Mouse (Mus musculus) skeletal muscle tissue, adult 2 months (tissue): ENCODE measurements around the gene Acsl4.
A peak's percentile ranks its signal among the peaks of the same experiment; 100 is the strongest.

Experiments
- DNase-seq: peaks from one replicate; pipeline ENCODE4 v3.0.0-alpha.2; 2012; ENCODE audit warnings: low read depth, low spot score

Acsl4 gene

DNA sequence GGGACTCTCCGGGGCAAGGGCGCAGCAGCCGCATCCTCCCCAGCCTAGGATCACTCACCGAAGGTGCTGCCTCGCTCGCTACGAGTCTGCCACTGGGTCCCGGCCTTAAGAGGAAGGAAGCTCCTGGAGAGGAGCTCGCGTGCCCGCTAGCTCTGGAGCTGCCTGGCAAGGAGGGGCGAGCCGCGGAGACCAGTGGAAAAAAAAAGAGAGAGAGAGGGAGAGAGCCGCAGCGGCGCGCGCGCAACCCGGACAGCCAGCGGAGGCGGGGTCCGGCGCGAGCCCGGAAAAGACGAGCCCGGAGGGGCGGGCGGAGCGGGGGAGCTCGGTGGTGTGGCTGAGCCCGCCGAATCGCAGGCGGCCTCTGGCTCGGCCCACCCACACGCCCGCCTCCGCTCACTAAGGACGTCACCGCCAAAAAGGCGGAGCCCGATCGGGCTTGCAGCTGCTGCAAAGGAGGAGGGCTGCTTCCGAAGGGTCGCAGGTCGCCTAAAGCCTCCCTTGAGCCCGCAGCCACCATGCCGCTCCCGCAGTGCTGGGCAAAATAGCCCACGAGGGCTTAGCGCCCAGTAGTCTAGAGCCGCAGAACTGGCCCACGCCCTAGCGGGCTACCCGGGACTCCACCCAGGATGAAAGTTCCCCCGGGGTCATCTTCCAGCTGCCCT, at the start of gene Acsl4:
TSS of gene Acsl4 (minus strand) at position 289 of the 662 bp plus-strand sequence.
- DNase-seq: peak; percentile 86

DNA sequence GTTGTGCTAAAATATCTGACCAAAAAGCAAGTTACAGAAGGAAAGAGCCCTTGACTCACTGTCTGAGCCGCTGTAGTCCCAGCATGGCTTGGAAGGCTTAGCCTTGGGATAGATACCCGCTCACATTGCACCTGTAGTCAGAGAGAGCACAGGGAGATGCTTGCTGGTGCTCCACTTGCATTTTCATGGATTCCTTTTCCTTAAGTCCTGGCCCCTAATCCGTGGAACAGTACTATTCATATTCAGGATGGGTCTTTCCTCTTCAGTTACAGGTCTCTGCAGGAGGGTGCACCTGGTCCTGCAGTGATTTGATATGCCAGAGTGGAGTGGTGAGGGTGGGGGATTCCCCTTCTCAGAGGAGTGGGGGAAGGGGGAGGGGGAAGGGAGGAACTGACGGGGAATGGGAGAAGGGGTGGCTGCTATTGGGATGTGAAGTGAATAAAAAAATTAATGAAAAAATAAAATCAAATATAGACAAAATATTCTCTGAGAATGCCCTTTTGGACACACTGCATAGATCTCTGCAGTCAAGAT, 47.7 kb upstream of the Acsl4 start:
- DNase-seq: no peak

DNA sequence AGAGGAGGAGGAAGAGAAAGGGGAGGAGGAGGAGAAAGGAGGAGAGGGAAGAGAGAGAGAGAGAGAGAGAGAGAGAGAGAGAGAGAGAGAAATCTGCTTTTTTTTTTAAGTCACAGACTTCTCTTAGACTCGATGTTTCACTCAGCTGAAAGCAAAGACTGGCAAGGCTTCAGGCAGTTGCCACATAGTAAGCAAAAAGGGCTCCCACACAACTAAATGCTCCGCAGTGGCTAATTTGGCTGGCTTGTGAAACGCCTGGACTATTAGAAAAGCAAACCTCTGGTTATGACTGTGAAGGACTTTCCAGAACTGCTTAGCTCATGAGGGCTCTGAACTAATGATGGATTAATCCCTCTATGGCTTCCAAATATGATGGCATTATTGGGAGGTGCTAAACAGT, 42.5 kb upstream of the Acsl4 start:
- DNase-seq: peak; percentile 2

DNA sequence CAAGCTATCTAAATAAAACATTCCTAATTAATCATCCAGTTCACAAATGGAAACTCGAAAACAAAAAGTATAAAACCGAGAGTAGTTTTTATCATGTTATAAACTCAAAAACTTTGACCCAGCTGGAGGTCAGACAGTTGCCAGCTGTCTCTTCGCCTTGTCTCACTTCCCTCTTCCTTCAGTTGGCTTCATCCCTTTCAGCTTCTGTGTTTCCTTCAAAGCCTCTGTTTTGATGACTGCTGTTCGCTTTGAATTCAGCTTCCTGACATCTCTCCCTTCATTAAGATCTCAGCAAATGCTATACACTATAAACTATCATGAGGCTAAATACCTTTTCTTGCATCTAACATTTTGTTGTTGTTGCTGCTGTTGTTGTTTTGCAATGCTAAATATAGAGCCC, 36.8 kb upstream of the Acsl4 start:
- no peak for DNase-seq

DNA sequence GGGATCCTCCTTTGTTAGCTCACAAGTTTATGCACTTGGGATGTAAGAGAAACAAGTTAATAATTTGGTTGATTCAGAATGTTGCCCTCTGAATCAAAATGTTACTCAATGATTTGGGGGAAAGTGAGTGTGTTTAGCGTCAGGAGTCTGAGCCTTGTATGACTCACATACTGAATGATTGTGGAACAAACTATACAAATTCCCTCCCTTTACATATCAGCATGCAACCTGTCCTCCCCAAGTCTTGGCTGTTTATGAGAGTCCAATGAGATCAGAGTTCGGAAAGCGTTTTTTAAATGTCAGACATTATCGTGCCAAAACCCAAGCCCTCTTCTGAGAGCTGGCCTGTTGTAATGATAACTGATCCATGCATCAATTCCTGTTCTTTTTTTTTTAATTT, 36.3 kb upstream of the Acsl4 start:
- DNase-seq: no peak

DNA sequence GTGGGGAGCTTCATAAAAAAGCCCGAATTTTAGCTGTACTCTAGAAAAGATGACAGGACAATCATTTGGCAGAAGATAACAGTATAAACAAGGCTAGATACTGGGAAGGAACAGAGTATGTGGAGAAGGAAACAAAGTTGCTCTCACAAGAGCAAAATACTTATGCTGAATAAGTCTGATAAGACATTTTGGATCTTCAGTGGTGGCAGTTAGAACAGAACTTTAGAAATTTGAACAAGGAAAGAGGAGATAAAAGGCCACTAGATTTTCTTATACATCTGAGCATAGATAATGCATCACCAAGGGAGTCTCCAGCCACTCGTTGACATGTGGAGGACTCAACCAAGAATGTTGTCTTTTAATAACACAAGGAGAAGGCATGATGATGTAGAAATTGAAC, 23.5 kb upstream of the Acsl4 start:
- DNase-seq: no peak

DNA sequence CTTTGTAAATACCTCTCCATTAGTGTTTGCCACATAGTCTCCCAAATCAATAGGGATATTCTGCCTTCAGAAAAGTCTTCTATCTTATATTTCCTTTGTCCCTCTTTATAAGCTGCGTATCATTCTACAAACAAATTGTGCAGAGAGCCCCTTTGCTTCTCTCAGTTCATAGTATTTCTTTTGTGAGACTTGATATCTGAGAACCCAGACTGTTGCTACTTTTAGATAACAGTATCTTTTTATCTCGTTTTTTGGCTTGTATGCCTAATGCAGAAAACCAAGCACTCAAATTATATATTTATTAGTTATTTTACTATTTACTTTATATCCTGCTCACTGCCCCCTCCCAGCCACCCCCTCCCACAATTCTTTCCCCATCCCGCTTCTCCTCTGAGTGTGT, 19.7 kb upstream of the Acsl4 start:
- DNase-seq: no peak

DNA sequence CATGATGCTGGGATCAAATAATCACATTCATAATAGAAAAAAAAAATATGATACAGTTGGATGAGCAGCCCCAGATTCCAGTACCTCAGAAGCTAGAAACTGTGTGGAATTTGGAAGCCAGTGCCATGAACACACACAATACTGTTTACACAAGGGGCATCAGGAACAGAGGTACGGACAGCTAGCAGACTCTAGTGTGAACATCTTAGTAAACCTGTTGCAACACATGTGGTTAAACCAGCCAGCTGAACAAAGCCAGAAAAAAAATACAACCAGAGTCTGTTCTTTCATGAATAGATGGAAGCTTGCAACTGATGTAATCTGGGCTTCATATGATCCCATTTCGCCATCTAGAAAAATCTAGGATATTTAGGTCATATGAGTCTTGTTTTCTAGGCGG, 19.0 kb upstream of the Acsl4 start:
- no peak for DNase-seq

DNA sequence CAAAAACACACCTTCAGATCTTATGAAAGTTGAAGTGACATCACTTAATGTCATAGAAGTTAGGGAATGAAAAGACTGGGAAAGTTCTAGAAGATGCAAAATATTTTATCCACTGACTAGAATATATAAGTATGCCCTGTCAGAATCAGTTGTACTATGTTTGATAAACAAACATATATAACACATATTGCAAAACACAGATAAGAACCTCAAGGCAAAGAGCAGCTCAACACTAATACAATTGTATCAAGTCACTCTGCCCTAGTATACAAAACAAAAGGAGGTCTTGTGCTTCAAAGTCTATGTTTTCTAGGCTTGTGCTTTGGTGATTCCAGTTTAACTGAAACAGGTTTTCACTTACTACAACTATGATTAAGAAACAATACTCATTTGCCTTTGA, 12.8 kb upstream of the Acsl4 start:
- no peak for DNase-seq

DNA sequence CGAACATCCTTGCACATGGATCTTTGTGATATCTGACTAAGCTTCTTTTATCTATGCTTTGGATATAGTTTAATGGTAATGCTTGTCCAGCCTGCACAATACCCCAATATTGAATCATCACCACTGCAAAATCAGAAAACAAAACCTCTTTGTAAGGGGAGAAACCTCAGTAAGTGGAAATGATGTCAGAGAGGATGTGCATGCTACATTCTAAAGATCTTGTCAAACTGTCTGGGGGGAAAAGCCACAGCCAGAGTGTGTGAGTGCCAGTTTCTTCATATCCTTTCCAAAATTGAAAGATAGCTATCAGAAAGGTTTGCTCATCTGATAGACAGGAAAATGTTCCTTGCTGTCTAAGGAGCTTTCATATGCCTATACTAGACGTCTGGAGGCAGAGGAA, 8.3 kb upstream of the Acsl4 start:
- no peak for DNase-seq

DNA sequence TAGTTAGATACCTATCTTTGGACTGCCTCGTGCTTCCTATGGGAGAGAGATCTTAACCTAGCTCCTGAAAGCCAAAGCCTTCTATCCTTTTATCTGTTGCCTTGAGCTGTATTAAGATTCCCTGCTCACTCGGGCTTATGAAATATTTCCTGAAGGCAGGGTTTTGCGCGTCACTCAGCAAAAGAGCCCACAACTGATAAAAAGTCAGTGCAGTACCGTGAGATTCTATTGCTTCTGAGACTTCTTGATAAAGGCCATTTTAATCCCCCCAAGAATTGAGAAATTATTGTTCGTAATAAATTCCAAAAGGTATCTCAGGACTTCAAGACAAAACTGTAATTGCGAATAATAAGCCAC, 552 bp upstream of the Acsl4 start:
- no peak for DNase-seq

DNA sequence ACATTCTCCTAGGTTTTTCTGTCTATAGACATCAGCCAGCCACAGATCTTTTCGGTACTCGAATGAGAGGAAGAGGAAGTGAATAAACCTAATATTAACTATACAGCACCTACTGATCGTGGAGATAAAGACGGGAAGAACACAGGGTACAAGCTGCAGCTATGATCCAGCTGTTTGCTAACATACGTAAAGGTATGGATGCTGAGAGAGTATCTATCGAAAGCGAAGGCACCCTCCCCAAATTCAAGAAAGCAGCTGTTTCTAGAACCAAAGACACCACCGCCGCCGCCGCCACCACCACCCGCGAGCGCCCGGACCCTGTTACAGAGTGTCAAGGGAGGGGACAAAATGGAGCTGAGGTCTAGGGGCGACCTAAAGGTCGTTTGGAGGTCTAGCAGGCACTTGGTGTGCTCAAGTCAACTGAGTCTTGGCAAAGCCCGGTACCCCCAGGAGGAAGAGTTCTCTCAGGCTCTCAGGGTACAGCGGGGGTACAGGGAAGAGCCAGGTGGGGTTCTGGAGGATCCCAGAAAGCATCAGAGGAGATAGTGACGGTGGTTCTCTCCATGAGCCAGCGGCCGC, 665 bp downstream of the Acsl4 start:
- DNase-seq: no peak

DNA sequence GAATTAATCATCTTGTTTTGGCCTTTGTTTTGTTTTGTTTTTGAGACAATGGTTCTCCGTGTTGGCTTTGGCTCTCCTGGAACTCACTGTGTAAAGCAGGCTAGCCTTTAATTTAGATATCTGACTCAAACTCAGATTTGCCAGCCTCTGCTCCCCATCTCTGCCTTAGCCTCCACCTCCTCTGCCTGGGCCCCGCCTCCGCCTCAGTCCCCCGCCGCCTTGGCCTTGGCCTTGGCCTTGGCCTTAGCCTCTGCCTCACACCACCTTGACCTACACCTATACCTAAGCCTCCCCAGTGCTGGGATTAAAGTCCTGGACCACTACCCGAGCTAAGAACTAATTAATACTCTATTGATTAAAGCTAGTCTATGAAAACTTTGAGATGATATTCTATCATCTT, 2.2 kb downstream of the Acsl4 start:
- DNase-seq: no peak

DNA sequence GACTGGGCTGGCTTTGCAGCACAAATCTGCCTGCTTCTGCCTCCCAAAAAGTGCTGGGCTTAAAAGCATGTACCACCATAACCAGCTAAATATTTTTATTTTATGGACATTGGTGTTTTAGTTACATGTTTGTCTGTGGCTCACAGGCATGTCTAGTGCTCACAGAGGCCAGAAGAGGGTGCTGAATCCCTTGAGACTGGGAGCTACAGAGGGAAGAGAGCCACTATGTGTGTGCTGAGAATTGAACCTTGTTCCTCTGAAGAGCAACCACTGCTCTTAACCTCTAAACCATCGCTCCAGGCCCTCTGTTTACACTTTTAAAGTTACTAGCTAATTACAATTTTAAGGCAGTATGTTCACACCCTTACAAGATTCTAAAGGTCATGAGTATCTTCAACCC, 2.7 kb downstream of the Acsl4 start:
- DNase-seq: no peak

DNA sequence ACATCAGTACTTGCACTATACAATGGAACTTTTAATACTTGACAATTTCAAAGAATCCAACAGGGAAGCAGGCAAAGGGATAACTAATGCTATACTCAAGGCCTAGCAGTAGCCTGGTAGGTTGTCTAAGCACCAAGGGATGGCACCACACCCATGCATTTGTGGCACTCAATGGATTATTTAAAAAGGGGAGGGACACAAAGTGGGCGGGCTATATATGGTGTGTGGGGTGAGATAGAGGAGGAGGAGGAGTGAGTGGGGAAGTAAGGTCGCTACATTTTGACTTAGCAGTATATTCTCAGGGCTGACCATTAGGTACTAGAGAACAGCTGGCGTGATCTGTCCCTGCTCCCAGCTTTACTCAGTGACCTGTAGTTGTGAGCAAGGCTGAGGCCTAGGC, 5.4 kb downstream of the Acsl4 start:
- DNase-seq: no peak

DNA sequence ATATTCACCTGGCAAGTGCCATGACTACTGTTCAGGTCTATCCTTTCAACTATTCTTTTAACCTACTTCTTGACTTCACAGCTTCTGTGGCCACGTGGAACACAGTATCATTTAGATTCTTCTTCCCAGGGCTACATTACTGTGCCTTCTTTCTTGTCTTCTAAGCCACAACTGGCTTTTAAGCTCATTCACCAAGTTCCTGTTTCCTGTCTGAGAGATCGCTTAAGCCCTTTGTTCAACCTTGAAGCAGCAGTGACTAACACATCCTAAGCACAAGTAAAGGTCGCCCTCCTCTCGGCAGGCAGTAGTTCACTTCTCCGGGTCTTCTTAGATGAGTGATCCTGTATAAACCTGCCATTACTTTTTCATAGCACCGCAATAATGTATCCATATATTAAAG, 10.4 kb downstream of the Acsl4 start:
- DNase-seq: no peak

DNA sequence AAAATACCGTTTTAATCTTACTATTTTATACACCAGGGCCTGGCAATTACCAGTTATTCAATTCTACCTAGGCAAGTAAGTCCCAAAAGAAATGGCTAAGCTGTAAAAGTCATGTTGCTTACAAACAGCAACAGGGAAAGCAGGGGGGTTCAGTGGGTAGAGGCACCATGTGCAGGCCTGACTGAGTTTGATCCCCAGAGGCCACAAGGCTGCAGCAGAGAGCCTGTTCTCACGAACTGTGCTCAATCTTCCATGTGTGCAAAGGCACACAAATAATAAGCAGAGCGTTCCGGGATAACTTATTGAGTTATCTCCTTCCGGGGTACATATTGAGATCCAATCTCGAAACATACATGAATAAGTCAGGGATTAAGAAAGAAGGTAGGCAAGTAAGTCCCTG, 12.3 kb downstream of the Acsl4 start:
- no peak for DNase-seq

DNA sequence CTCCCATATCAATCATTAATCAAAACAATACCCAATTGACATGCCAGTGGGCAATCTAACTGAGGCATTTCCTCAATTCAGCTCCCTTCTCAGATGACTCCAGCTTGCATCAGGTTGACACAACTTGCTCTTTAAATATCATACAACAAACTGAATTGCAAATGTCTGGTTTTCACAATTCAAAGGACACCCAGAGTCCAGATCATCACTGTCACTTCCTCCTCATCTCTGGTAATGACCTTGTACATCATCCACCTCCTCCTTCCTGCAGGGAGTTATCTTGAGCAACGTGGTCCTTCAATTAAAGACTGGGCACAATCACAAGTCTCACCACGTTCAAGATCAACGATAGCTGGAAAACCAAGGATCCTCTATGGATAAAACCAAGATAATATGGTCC, 13.0 kb downstream of the Acsl4 start:
- no peak for DNase-seq

DNA sequence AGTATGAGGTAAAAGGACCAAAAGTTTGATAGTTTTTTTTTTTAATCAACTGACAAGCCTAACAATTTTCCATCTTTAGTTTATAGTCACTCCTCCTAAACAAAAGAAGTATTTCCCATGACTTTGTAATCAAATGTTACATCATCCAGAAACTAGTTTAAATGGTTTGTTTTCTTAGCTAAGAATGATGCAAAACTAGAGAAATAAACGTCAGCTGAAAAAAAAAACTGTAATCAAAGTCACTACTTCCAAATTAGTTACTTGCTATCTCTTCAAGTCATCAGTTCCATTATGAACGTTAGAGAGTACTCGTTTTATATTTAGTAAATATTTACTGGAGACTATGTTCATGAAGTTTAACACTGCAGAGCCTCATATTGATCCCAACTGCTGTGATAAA, 13.6 kb downstream of the Acsl4 start:
- no peak for DNase-seq

DNA sequence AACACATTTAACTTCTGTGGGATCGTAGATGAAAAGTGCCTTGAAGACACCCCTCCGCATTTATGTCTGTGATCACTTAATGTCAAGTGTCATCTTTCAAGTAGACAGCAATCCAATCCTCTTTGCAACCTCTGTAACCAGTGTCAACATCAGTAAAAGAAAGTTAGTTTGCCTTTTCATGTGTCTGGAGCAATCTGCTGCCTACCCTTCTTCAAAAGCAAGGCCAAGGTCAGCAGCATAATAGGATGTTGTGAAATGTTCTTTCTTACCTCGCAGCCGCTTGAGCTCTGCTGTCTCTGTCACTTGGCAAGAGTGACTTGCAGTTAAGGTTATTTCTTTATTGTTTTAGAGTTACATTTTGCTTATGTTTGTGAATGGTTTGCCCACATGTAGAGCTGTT, 14.8 kb downstream of the Acsl4 start:
- DNase-seq: no peak

DNA sequence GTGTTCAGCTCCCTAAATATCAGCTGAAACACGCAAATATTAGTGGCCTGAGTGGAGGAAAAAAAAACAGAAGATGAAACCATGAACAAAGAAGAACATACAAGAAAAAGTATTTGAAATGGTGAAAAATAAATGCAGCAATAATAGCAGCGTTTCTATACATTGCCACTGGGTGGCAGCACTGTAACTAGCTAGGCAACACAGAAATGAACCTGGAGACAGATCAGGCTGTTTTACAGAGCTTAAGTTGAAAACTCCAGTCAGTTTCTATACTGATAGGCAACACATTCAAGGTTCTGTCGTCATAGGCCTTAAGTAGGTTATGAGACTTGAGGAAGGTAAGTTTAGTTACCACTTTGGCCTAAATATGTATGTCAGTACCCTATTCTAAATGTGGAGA, 17.9 kb downstream of the Acsl4 start:
- peak; percentile 12 for DNase-seq

DNA sequence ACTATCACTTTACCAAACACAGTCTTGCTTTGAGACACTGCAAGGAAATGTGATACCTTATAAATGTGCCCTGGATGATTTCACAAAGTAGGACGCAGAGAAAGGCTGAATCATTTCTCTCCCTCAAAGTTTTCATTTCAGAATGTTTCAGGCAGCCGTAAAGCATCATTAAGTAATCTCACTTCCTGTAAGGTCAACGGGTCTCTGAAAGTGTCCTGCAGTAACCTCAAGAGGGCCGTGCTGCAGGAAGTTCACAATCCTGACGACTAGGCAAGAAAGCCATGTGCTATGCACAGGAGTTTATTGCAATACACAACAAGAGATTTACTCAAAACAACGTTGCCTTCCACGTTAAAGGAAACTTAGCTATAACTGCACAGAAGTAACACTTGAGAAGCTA, 20.4 kb downstream of the Acsl4 start:
- peak; percentile 9 for DNase-seq

DNA sequence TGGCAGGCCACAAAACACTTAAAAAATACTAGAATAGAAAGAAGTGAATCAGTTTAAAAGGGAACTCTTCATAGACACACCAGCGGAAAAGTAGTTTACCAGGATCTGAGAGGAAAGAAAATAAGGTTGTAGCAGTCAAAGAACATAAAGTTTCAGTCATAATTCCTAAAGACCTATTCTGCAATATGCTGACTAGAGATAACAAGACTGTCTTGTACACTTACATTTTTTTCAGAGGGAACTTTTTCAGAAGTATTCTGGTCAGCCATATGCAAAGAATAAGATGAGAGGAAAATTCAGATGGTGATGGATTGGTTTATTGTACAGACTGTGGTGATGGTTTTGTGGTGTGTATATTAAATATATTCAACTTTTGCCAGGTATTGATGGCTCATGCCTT, 26.5 kb downstream of the Acsl4 start:
- no peak for DNase-seq

DNA sequence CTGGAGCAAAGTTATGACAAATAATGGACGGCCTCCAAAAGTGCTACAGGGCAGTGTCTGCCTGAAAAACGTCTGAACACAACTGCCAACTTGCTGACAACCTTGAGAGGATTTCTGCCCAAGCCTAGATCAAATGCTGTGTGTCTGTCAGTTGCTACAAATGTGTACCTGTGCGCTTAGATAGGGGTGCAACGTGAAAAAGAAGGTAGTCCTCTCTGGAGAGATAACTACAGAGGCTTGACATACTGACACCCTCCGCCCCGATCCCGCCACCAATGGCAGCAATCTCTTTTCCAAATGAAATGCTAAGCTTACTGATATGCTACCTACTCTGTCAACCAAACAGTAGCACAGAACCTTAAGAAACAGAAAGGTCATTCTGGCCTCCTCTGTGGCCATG, 31.3 kb downstream of the Acsl4 start:
- no peak for DNase-seq
